In the genomic region with DNA sequence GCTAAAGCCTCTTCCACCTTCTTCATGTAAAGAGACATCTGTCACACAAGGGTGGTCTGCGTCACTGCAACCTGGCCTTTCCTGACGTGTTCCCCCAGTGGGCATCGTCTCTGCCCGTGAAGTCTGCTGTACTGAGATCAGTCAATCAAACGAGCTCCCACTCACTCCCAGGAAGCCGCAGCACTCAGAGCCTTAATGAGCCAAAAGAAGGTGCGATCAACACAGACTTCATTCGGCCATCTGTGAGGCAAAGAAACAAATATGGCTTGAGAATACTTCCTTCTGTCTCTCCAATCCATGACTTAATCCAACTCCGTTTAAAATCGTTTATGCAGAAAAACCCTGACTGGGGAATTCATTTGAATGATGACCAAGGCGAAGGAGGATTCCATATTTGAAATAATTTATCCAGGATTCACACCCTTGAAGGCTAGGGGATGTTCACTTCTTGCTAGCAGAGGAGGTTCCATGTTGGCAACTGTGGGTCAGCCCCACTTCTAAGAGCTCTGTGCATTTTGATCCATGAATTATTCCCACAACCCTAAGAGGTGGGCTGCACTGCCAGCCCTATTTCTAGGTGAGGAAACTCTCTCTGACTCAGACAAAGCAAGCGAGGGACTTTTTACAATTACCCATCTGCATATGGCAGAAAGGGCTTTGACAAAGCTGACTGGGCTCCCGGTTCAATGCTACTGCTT, we compare ENCODE assay signal across 12 mouse cellular contexts.
A peak's percentile ranks its signal among the peaks of the same experiment; 100 is the strongest.
DNase-seq lines count a peak whose midpoint lies in the region; ATAC-seq lines count a peak whose summit lies in the region.
"Had no signal": no experiment of that assay in that cellular context is flagged by ENCODE, and none has a peak within 500 bp of the region (broad histone marks: within the 10 kb centered on the region; RNA-seq: fewer than 3 reads in every experiment).

No protein-coding gene starts in this region.

- 53% methylated on average over 13 of the region's 13 CpGs for WGBS in midbrain, embryonic 13.5 days
- 43% methylated on average over 13 of the region's 13 CpGs for WGBS in midbrain, embryonic 16.5 days

- no peak overlapping the region for H3K4me2 ChIP-seq in midbrain, embryonic 13.5 days (replicated peaks)
- no peak overlapping the region for H3K4me2 ChIP-seq in midbrain, embryonic 16.5 days (ENCODE audit: low read length)
- H3K4me2 ChIP-seq: embryonic facial prominence, embryonic 13.5 days; hindbrain, embryonic 15.5 days had no signal

- H3K36me3 ChIP-seq in midbrain, embryonic 13.5 days, result peaks cover 2% of the 10 kb centered on the region; the same call in 1 of the 2 replicates
- no peaks in the 10 kb centered on the region for H3K36me3 ChIP-seq in midbrain, embryonic 16.5 days (ENCODE audit: control insufficient read depth, insufficient read depth, low read length)
- H3K36me3 ChIP-seq: embryonic facial prominence, embryonic 13.5 days; hindbrain, embryonic 15.5 days had no signal

- H3K4me3 ChIP-seq in midbrain, embryonic 13.5 days (replicated peaks), result no peak overlapping the region
- H3K4me3 ChIP-seq in midbrain, embryonic 16.5 days (ENCODE audit: low read depth, low read length), result no peak overlapping the region
- H3K4me3 ChIP-seq: embryonic facial prominence, embryonic 13.5 days; hindbrain, embryonic 15.5 days had no signal

- peaks cover 32% of the 10 kb centered on the region for H3K4me1 ChIP-seq in midbrain, embryonic 13.5 days (replicated peaks)
- peaks cover 10% of the 10 kb centered on the region for H3K4me1 ChIP-seq in midbrain, embryonic 16.5 days (ENCODE audit: control insufficient read depth, insufficient read depth, low read length)
- H3K4me1 ChIP-seq: embryonic facial prominence, embryonic 13.5 days had no signal

- H3K9ac ChIP-seq in midbrain, embryonic 13.5 days (replicated peaks), result no peak overlapping the region
- H3K9ac ChIP-seq in midbrain, embryonic 16.5 days (ENCODE audit: low read depth, low read length), result no peak overlapping the region
- H3K9ac ChIP-seq: embryonic facial prominence, embryonic 13.5 days; hindbrain, embryonic 15.5 days had no signal

- intact Hi-C loops in left cerebral cortex, postnatal 10 days (cut with DNase I), result no loop called here
- intact Hi-C loops in heart, postnatal 14 days (cut with DNase I), result loop anchor here (5.0 kb wide), 1 partner anchor 38 kb away; no protein-coding TSS in a partner anchor

- no peaks in the 10 kb centered on the region for H3K9me3 ChIP-seq in midbrain, embryonic 13.5 days
- no peaks in the 10 kb centered on the region for H3K9me3 ChIP-seq in midbrain, embryonic 16.5 days (replicated peaks; ENCODE audit: control insufficient read depth, low read length, poor library complexity, severe bottlenecking)
- H3K9me3 ChIP-seq: embryonic facial prominence, embryonic 13.5 days; hindbrain, embryonic 15.5 days had no signal

- peak overlapping the region; percentile 71 for H3K27ac ChIP-seq in midbrain, embryonic 13.5 days
- H3K27ac ChIP-seq in midbrain, embryonic 16.5 days (ENCODE audit: low read length), result no peak overlapping the region
- H3K27ac ChIP-seq: embryonic facial prominence, embryonic 13.5 days; hindbrain, embryonic 15.5 days had no signal

- DNase-seq in frontal cortex, postnatal 36 days (ENCODE audit: low spot score in 2 of 2), result peak; percentile 63 to 82
- DNase-seq in left cerebral cortex, postnatal 10 days (ENCODE audit: extremely low spot score in 1 of 2, low spot score in 2 of 2), result peak; percentile 38 to 75
- DNase-seq in adrenal gland, adult 2 months, result no peak
- DNase-seq in urinary bladder, adult 18-20 months (ENCODE audit: low spot score in 2 of 2), result no peak
- no peak for DNase-seq in adrenal gland, postnatal 36 days
- no peak for DNase-seq in heart, postnatal 14 days
- DNase-seq: gastrocnemius, postnatal 14 days; lung, adult 2 months had no signal

- no peaks in the 10 kb centered on the region for H3K27me3 ChIP-seq in midbrain, embryonic 13.5 days
- no peaks in the 10 kb centered on the region for H3K27me3 ChIP-seq in midbrain, embryonic 16.5 days (ENCODE audit: control insufficient read depth, insufficient read depth, low read depth, low read length)
- H3K27me3 ChIP-seq: embryonic facial prominence, embryonic 13.5 days; hindbrain, embryonic 15.5 days had no signal

- ATAC-seq in midbrain, embryonic 13.5 days, result peak; percentile 66
- no peak for ATAC-seq in midbrain, embryonic 16.5 days

Comparison
In these comparisons a context has a peak if more than half of its experiments do, and no peak if none do; other contexts are left out.
1. DNase-seq: peak in frontal cortex, postnatal 36 days (2 of 2) and left cerebral cortex, postnatal 10 days (2 of 2); none in adrenal gland, adult 2 months (single experiment), urinary bladder, adult 18-20 months (0 of 2), adrenal gland, postnatal 36 days (0 of 2) and heart, postnatal 14 days (0 of 2).